Mouse (Mus musculus) kidney, postnatal 14 days (tissue): ENCODE results near the gene Wscd2.

Experiments
- DNase-seq: peaks from one replicate; pipeline ENCODE4 v3.0.0; 2022; ENCODE audit warnings: mixed read lengths

Gene Wscd2

DNA sequence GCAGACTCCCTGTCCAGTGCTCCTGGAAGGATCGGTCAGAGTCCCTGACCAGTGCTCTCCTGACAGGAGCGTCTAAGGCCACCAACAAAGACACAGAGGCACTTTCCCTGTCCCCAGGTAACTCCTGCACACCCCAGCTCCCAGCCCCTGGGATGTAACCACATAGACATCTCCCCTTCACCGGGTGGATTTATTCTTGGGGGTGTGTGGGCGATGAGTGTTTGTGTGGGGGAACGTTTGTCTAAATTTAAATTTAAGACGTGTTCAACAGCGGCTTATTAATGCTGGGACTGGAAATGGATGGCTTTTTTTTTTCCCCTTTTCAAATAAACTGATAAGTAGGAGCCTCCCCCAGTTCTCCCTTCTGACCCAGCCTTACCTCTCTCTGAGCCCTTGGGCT, 49.7 kb downstream of the Wscd2 start:
- DNase-seq = no peak

DNA sequence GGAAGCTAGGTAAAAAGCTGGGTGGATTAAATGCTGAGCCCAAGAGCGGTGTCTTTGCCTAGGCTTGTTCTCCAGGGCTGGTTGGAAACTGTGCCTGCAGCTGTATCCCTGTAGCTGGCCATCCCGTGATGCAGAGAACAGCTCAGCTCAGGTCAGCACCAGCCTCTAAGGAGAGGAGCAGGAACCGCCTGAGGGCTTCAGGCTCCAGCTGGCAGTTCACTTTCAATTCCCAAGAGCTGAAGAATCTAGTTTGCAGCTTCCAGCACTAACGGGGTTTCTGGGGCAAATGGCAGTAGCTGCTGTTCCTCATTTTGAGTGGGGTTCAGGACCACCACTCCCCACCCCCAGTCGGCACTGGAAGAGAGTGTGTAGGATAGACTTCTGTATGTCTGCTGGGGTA, 51.1 kb downstream of the Wscd2 start:
- no peak for DNase-seq

DNA sequence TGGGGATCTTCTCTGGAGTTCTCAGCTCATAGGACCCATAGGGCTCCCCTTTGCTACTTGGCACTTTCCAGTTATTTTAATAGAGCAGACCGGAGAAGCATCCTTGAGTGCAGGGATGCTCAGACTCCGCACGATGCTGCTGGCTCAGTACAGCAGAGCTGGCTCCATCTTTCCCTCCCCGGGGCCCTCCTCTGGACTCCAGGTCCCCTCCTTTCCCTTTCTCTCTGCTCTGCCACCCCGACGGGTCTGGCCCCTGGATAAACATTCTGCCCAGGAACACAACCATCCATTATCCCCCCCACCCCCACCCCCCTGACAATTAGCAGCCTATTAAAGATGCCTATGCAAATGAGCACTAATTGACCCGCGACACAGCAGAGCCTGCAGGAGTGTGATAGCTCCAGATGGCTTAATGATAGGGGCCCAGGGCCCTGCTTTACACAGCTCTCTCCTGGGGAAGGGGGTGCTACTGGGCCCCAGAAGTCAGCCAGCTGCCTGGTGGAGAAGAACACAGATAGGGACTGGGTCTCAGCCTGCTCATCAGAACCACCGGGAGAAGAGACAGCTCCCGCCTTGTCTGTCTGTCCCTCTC, 52.8 kb downstream of the Wscd2 start:
- no peak for DNase-seq

DNA sequence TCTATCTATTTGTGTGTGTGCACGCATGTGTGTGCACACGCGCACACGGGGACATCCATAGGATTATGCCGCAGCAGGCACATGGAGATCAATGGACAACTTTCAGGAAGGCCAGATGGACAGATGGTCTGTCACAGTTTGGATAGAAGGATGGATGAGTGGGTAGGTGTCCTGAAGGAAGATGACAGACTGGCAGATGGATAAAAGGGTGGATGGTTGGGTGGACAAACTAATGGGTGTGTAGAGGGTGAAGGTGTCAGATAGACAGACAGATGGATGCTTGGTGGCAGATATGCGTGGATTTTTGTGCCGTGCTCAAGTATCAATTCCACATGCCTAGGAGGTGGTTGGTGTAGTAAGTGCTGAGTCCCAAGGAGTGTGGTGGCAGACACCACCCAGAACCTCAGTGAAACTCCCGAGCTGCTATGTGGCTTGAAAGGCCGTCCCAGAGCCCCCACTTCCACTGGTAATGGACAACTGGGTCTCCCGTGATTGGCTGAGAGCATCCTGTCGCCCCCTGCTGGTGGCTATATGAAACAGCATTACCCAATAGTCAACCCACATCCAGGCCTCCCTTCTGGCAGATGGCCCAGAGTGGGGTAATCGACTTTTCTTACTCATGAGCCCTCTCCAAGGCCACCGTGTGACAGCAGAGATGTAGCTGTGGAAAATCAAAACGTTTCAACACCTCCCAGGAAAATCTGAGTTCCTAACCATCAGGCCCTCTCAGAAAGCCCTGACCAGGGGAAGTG, 58.0 kb downstream of the Wscd2 start:
- DNase-seq = peak; percentile 37

DNA sequence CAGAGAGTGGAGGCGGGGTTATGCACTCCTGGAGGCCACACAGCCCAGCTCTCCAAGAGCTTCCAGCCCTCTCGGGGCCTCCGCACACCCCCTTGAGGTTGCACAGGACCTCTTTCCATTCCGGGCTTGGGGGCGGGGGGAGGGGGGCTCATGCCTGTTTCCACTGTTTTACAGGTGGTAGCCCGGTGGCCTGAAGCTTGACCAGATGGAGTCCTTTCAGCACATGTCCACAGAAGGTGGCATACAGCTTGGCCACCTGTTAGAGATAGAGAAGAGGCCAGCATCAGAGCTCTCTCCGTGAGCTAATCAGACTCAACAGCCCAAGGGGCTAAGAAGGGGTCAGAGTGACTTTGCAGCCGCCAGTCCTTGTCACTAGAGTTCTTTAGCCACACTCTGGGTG, 60.1 kb downstream of the Wscd2 start:
- DNase-seq = no peak

DNA sequence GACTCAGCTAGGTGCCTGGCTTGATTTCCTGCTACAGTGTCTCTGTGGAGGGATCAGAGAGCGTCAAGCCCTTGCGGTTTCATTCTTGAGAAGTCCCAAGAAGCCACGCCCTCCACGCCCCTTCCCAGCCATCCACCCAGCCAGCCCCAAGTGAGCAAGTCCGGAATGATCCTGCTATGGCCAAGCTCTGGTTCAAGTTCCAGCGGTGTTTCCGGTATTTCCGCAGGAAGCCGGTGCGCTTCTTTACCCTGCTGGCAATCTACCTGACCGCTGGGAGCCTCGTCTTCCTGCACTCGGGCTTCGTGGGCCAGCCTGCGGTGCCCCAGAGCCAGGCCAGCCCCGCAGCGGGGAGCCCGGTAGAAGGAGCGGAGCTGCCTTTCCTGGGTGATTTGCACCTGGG, 60.6 kb downstream of the Wscd2 start:
- DNase-seq = peak; percentile 16

DNA sequence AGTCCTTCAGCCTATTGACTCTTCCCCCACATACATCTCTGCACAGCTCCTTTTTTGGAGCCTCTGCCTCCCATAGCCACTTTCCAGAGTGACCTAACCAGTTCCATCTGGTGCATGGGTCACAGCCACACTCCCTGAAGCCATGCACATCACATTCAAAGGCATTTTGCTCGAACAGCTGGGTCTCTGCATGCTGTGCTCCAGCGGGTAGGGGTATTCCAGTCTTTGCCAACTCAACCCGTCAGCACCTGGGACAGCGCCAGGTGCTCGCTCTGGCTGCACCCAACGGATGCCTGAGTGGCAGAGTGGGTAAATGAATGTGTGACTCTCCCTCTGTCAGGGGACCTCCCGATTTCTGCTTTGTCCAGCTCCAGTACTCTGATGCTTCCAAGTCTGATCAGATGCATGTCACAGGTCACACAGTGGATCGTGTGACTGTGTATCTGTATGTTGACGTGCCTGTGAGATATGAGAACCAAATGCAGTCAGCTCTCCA, 63.3 kb downstream of the Wscd2 start:
- peak; percentile 44 for DNase-seq

DNA sequence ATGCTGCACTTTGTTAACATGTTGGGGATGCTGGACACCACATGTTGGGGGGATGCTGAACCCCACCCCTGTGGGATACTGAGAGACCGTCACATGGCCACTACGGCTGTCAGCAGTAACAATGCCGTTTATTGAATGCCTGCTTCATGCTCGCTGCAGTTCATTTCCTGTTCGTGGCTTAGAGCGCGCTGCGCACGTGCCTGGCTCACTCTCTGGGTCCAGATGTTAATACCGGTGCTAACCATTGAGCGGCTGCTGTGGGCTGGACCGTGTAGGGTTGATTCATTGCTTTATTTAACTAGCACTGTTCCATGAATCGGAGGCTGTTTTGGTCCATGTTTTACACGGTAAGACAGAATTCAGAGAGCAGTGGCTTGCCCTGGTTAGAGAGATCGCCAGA, 64.0 kb downstream of the Wscd2 start:
- no peak for DNase-seq

DNA sequence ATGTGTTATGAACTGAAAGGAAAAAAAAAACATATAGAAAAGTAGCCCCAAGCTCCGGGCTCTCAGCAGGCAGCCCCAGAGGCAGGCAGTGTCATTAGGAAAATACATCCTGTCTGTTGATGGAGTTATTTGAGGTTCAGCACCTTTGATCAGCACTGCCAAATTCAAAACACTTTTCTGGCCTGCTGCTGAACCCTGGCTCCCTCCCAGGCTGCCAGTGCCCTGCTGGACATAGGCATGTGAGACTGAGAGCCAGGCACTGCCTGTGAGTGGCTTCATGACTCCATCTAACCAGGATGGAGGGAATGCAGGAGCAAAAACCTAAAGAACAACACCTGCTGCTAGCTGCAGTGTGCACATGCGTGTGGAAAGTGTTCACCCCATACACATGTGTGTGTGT, 64.4 kb downstream of the Wscd2 start:
- no peak for DNase-seq

DNA sequence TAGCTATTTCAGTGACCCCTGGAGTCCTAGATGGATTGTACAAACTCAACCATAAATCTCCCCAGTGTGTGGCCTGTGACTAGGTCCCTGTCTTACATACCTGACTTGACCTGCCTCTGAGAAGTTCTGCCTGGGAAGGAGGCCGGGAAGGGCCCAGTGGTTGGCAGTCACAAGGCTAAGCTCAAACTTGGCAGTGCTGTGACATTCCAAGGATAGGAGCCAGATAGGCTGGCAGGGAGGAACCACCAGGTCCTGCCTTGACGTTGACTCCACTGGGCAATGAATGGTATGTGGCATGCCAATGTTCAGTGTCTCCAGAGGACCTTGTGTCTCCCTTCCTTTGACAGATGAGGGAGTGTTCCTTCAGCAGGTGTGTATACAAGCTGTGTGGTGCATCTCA, 65.6 kb downstream of the Wscd2 start:
- DNase-seq = no peak

DNA sequence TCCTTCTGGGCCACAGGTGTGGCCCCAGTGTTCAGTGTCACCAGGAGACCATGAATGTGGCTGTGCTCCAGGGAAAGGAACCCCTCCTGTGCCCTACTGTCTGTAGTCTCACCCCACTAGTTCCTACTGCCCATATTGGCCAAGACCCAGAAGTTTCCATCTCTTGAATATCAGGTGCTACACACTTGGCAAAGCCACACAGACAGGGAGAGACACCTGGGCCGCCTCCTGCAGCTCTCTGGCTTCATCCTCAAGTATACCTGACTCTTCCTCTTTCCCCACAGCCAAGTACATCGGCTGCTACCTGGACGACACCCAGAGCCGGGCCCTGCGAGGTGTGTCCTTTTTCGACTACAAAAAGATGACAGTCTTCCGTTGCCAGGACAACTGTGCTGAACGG, 67.9 kb downstream of the Wscd2 start:
- DNase-seq = no peak

DNA sequence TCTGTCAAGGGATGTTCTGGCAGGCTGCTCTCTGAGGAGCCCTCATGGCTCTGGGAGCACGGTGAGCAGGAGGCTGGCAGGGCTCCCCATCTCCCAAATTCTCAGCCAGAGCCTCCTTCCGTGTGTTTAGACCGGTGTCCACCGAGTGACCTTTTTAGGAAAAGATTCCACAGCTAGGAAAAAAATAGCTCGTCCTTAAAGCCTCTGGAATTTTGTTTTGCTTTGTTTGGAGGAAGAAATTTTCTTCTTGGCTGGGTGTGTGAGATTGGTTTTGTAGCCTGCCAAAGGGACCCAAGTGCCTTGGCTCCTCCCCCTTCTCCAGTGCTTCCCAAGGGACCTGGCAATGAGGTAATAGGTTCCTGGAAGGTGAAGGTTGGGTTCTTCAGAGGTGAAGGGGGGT, 69.5 kb downstream of the Wscd2 start:
- DNase-seq = no peak

DNA sequence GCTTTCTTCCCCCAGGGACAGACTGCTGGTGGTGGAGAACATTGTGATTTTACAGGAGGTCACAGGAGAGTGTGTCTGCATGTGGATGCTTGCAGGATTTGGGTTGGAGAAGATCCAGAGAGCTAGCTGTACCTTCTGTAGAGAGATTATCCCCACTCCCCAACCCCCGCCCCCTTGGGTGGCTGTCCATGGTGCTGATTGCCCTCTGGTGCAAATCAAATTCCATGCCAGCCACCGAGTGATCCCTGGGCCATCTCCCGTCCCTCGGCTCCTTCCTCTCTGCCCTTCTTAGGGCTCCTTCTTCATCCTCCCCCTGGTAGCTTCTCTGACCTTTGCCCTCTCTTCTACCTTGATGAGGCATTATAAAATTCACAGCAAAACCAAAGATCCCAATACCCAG, 74.3 kb downstream of the Wscd2 start:
- DNase-seq = no peak

DNA sequence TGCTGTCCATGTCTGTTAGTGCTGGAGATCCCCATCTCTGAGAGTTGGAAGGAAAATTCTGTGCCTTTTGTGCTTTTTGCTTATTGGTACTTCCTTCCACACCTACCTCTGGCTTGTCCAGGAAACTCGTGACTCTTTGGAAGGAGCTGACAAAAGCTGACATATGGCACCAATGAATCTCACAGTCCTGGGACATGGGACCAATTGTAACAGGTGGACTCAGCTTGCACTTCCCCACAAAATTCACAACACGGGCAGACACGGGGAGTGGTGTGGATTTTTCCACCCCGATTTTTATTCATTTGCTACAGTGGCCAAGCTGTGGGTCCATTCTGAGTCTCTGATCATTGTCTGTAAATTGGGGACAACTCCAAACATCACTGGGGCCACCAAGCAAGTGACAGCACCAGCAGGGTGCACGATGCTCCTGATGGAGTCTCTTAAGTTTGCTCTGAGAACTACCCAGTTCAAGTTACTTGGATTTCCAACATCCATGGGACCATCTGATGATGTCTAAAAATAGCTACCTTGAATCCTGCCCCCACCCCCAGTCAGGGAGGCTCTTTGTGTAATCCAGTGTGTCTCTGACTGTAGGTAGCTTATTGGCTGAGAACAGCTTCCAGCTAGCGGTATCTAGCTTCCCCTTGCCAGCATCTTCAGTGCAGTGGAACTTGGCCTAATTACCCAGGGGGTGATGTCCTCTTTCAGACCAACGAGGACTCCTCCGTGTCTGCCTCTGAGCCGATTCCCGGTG, 75.1 kb downstream of the Wscd2 start:
- no peak for DNase-seq

DNA sequence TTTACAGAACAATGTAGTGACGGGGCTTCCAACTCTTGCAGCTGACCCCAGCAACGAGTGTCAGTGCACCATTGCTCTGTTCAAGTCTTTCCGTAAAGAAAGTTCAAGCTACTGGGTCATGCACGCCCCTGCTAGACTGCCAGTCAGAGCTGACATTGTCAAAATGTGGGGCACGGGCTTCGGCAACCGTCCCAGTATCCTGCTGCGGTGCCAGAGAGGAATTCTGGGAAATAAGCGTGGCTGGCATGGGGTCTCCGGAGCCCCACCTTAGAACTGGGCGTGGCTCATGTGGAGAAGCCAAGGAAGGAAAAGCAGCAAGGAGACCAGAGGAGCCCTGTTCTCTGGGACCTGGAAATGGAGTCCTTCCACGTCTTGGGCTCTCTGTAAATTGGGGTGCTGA, 75.7 kb downstream of the Wscd2 start:
- no peak for DNase-seq

DNA sequence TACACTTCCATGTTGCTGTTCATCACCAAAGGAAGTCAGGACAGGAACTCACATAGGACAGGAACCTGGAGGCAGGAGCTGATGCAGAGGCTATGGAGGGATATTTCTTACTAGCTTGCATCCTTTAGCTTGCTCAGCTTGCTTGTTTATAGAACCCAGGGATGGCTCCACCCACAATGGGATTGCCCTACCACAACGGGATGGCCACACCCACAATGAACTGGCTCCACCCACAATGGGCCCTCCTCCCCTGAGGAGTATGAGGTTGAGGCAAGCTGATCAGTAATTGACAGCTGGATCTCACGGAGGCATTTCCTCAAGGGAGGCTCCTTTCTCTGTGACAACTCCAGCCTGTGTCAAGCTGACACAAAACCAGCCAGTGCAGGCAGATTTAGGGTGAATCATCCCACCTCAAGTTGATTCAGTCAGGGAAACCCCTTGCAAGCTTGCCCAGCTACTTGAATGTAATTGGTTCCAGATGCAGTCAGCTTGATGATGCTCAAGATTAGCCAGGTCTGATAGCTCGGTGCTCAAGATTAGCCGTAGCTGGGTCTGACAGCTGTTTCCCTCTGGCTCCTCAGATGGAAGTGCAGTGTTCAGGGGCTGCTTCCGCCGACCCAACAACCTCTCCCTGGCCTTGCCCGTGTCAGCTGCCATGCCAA, 80.1 kb downstream of the Wscd2 start:
- DNase-seq = no peak

DNA sequence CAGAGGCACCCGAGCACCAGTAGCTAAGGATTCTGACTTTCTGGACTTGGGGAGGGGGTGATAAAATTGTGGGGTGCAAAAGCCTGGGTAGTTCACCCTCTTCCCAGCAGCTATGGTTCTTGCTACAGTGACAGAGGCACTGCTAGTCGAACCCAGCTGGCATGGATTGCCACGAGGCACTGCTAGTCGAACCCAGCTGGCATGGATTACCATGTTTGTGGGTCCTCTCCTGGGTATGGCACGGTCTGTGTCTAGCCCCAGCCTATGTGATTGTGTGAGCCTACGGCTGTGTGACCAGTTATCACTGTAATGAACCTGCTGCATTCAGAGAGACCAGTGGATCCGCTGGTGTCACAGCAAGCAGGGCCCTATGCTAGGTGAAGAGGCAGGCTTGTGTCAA, 87.4 kb downstream of the Wscd2 start:
- no peak for DNase-seq

DNA sequence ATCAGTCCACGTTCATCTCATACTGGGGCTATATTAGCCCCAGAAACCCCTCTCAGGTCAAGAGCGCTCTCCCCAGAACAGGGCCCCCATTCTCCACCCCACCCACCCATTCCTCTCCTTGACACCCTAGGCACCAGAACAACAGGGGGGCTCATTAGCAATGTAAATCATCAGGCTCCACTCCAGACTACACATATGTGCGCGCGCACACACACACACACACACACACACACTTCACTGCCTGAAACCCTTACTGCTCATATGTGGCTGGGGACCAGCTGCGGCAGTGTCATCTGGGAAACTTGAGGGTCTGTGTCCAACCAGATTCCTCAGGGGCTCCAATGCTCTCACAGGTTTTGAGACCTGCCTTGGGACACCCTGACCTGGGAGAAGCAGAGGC, 88.3 kb downstream of the Wscd2 start:
- DNase-seq = no peak

DNA sequence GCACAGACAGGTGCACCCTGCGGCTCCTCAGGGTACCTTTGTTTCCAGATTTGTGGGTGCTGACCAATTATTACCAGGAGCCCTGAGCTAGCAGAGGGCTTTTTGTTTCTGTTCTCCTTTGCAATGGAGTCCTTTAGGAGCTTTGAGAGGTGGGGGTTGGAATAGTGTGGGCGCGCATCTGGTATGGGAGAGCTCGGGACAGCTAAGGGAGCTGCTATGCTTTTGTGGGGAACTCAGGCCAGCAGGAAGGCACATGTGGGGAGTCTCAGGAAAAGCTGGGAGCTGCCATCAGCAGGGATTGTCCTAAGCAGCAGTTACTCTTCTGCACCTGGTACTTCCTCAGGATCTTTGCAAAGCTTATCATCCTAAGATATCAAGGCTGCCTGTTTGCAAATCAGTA, 89.0 kb downstream of the Wscd2 start:
- no peak for DNase-seq

DNA sequence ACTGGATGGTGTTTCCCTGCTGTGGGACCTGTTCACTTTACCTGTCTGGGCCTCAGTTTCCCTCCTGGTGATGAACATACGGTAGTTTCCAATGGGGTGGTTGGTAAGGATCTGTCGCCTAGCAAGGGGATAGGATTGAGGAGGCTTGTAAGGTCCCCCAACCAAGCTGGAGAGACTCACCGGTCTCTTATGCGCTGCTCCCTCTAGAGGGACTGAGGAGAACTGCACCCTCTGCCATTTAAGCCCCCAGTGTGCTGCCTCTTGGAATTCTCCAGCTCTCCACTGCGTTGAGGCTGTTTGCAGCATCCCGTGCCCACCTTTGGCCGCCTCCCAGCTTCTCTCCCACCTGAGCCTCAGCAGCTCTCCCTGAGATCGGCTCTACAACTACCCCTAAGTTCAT, 90.1 kb downstream of the Wscd2 start:
- no peak for DNase-seq

DNA sequence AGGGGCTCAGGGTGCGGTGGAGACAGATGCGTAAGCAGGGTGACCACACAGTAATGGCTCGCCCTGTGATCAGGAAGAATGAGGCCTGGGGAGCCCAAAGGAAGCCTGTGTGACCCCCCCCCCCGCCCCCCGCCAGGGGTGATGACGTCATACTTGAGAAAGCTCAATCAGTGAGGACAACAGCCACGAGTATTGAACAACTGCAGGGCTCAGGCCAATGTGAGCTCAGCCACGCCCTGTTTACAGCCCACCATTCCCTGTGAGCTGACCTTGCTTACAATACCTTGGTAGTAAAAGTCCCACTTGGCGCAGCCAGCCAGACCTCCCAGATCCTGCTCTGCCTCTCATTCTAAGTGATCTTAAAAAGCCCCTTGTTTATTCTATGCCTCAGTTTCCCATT, 90.7 kb downstream of the Wscd2 start:
- no peak for DNase-seq

DNA sequence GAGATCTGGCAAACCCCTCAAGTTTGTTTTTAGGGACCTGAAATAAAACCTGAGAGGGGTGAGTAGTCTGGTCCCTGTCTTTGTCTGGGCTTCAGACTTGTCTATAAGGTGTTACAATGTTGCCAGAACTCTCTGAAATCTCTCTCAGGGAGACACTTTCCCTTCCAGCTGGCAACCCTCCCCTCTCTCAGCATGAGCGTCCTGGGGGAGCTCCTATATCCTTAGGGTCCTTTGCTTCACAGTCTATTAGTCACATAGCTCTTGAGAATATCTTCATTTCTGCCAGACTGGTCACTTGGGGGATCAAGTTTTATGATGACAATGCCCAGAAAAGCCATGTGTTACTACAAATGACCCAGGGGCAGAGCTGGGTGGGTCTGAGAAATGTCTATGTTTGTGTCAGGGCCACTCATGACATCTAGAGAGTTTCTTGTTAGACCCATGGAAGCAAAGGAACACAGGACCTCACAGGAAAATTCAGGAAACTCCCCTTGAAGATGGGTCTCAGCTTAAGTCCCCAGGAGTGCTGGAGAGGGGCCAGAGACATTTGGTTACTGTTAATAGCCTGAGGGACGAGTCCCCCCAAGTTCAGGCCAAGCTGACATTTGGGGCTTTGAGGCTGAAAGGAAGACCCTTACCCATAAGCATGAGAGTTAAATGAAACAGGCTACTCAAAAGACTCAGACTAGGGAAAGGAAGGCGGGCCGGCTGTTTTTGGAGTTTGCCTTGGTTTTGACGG, 93.5 kb downstream of the Wscd2 start:
- DNase-seq = no peak

DNA sequence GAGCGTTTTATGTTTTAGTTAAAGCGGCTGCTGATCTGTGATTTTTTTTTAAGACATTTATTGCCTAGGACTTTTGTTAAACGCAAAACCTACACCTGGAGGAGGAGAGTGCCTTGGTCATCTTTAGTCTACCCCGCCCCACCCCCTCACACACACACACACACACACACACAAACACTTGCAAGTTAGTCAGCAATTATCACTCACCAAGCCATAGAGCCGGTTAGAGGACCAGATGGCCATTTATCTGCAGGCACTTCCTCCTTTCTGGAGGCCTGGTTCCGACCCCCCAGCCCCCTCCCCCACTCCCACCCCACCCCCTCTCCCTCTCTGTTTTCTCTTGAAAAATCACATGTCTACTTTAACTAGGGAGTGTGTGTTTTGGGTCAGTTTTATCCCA, 94.3 kb downstream of the Wscd2 start:
- DNase-seq = no peak
